Mouse (Mus musculus) limb, embryonic 11.5 days (tissue): Measurements from ENCODE around the gene Kdelr3. TPM values are rescaled to one million over a fixed set of nuclear protein-coding genes. Genes with fewer than 3 reads are reported as not detected.

ENCODE experiments used
- ATAC-seq: fragments of 200-750 bp; cut with Nextera tagmentation; 2 replicates; pipeline ENCODE4 v1.8.0; 2017; ENCODE audit warnings: low read depth; ENCODE audit not compliant: insufficient number of reproducible peaks, low FRiP score, low TSS enrichment
- DNase-seq: peaks from one replicate; pipeline ENCODE4 v3.0.0-alpha.2; 2015; ENCODE audit warnings: low spot score
- H3K27ac ChIP-seq: fragments of 300-500 bp; sonication (generic); replicated peaks from 2 replicates; pipeline ENCODE4 v1.5.1; 2014; ENCODE audit warnings: low read depth, mild to moderate bottlenecking, low read length
- H3K27me3 ChIP-seq: fragments of 300-500 bp; sonication (generic); 2 replicates; pipeline ENCODE4 v1.6.1; 2014; ENCODE audit warnings: mild to moderate bottlenecking, low read length, mixed read lengths; ENCODE audit not compliant: control insufficient read depth, insufficient read depth
- H3K36me3 ChIP-seq: fragments of 300-500 bp; sonication (generic); 2 replicates; pipeline ENCODE4 v1.6.1; 2014; ENCODE audit warnings: mild to moderate bottlenecking, low read length, moderate library complexity, mixed read lengths; ENCODE audit not compliant: control insufficient read depth, insufficient read depth
- H3K4me1 ChIP-seq: fragments of 300-500 bp; sonication (generic); 2 replicates; pipeline ENCODE4 v1.6.1; 2014; ENCODE audit warnings: low read length, mixed read lengths; ENCODE audit not compliant: control insufficient read depth, insufficient read depth
- H3K4me2 ChIP-seq: fragments of 300-500 bp; sonication (generic); 2 replicates; pipeline ENCODE4 v1.6.1; 2014; ENCODE audit warnings: low read depth, mild to moderate bottlenecking, moderate library complexity; ENCODE audit not compliant: severe bottlenecking
- H3K4me3 ChIP-seq: fragments of 300-500 bp; sonication (generic); 2 replicates; pipeline ENCODE4 v1.5.1; 2014; ENCODE audit warnings: low read depth, low read length
- H3K9ac ChIP-seq: fragments of 300-500 bp; sonication (generic); 2 replicates; pipeline ENCODE4 v1.6.1; 2014; ENCODE audit warnings: mild to moderate bottlenecking, low read length
- H3K9me3 ChIP-seq: fragments of 300-500 bp; sonication (generic); 2 replicates; pipeline ENCODE4 v1.6.1; 2016; ENCODE audit warnings: low read length; ENCODE audit not compliant: control insufficient read depth
- WGBS: fragments of 180-500 bp; shearing (Covaris S2); extraction: QIAGEN DNeasy Blood & Tissue Kit; methylation state at CpG from one replicate; pipeline ENCODE4 v1.1.7; 2014; 5-methylcytosine and 5-hydroxymethylcytosine counted together
- polyA plus RNA-seq: library from polyadenylated mRNA; unstranded; fragments of >200 nt; fragmentation: Nextera tagmentation; extraction: Ambion mirVana; gene quantifications from 2 replicates; pipeline ENCODE4 v1.2.1, GENCODE M21; 2014

Kdelr3 gene
- polyA plus RNA-seq, 1 experiment from 2014 or later, result 11.4 TPM

- Histone ChIP-seq H3K27ac (peak overlapping the region; percentile 94), H3K4me2 (peak overlapping the region; percentile 80), H3K4me3 (peak overlapping the region; percentile 98), H3K27me3 (no peaks in the 10 kb centered on the region), H3K9me3 (no peaks in the 10 kb centered on the region), H3K36me3 (peaks cover 23% of the 10 kb centered on the region), H3K4me1 (peaks cover 7% of the 10 kb centered on the region; the same call in 1 of the 2 replicates), H3K9ac (peak overlapping the region; percentile 99)
- WGBS, result 3% methylated on average over 3 of the region's 3 CpGs
- ATAC-seq, result no peak
- no peak for DNase-seq
These were observed 29.3 kb downstream of the Kdelr3 start for GRCm38 (mm10) chr15:79545496-79545895.

DNA sequence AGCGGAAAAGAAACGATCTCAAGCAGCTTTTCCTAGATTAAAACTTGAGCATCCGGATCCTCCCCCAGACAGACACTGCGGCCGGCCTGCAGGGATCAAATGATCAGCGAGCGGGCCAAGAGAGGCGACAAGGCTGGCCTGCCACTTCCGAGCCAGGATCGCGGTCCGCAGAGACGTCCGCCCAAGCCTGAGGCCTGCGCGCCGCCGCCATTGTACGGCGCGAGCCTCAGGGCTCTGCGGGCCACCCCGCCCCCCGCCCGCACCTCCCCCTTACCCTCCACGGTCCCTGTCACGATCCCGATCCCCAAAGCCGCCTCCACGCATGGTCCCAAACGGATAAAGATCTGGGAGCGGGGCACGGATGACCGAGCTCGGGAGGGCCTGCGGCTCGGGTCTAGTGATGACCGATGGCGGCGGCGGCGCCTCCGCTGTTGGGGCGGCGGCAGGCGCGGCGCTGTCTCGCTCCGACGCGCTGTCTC, 29.7 kb downstream of the Kdelr3 start:
- peak overlapping the region; percentile 99 for H3K9ac ChIP-seq
- no peaks in the 10 kb centered on the region for H3K27me3 ChIP-seq
- ATAC-seq, result peak; percentile 52; the same call in 1 of the 2 replicates
- H3K4me3 ChIP-seq, result peak overlapping the region; percentile 98
- H3K4me2 ChIP-seq, result peak overlapping the region; percentile 80
- H3K9me3 ChIP-seq, result no peaks in the 10 kb centered on the region
- peak; percentile 69 for DNase-seq
- peak overlapping the region; percentile 94 for H3K27ac ChIP-seq
- H3K4me1 ChIP-seq, result peaks cover 5% of the 10 kb centered on the region; the same call in 1 of the 2 replicates
- peaks cover 19% of the 10 kb centered on the region for H3K36me3 ChIP-seq
- WGBS, result under 1% methylated on average over 51 of the region's 52 CpGs

DNA sequence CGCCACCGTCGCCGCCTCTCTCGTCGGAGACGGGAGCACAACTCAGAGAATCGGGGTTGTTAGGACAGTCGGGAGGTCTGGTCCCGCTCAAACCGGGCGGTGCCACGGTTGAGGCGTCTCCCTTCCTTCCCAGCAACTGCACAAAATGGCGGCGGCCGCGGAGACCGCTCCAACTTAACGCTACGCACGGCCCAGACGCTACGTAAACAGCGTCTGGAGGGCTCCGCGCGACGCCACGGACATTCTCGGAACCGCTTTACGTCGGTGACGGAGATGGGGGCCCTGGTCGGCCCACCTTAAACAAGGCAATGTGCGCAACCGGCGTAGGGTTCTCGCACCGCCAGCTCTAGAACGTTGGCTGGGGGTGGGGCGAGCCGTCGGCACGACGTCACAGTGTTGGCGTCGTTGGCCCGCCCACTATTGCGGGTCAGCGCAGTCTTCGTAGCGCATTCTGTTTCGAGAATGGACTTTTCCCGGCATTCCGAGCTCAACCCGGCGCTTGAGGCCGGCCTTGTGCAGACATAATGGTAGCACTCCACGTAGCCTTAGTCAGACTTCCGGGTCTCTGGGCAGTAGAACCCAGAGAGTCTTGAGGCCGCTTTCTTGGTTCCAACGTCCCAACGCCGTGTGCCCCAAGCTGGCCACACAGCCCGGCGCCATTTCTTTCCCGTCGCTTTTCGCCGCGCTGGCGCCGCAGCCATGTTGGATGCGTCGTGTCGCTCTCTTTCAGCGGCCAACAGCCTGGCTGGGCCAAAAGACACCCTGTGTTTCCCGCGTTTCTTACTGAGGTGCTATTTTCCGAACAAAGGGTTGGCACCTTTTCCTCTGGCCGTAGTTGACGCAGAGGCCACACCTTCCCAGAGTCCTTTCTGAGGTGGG, 30.4 kb downstream of the Kdelr3 start, which contains the start of gene Ddx17:
TSS of gene Ddx17 (minus strand) at position 332 of the 879 bp plus-strand sequence.
- H3K4me2 ChIP-seq, result peak within 1 kb of the TSS; percentile 80
- peaks cover 18% of the 10 kb centered on the region for H3K36me3 ChIP-seq
- peak within 1 kb of the TSS; percentile 98 for H3K4me3 ChIP-seq
- 3% methylated on average over 84 of the region's 84 CpGs for WGBS
- H3K9me3 ChIP-seq, result no peaks in the 10 kb centered on the region
- peak within 1 kb of the TSS; percentile 99 for H3K9ac ChIP-seq
- peaks cover 5% of the 10 kb centered on the region; the same call in 1 of the 2 replicates for H3K4me1 ChIP-seq
- ATAC-seq (peak; percentile 96), DNase-seq (peak; percentile 100)
- H3K27ac ChIP-seq, result peak within 1 kb of the TSS; percentile 94
- H3K27me3 ChIP-seq, result no peaks in the 10 kb centered on the region

GRCm38 (mm10) chr15:79547289-79547820, 31.1 kb downstream of the Kdelr3 start:
- Histone ChIP-seq H3K9ac (peak overlapping the region; percentile 99; the same call in 1 of the 2 replicates), H3K4me1 (peaks cover 5% of the 10 kb centered on the region; the same call in 1 of the 2 replicates), H3K9me3 (no peaks in the 10 kb centered on the region), H3K27ac (peak overlapping the region; percentile 92), H3K4me2 (peak overlapping the region; percentile 80), H3K36me3 (peaks cover 14% of the 10 kb centered on the region), H3K4me3 (peak overlapping the region; percentile 98), H3K27me3 (no peaks in the 10 kb centered on the region)
- ATAC-seq (no peak), DNase-seq (no peak)
- 81% methylated on average over 17 of the region's 17 CpGs for WGBS

GRCm38 (mm10) chr15:79548226-79548625, 32.0 kb downstream of the Kdelr3 start:
- H3K4me2 ChIP-seq, result no peak overlapping the region
- peaks cover 5% of the 10 kb centered on the region for H3K36me3 ChIP-seq
- DNase-seq (no peak), ATAC-seq (no peak)
- H3K4me3 ChIP-seq, result no peak overlapping the region
- no peak overlapping the region for H3K27ac ChIP-seq
- H3K9me3 ChIP-seq, result no peaks in the 10 kb centered on the region
- no peak overlapping the region for H3K9ac ChIP-seq
- H3K4me1 ChIP-seq, result peaks cover 5% of the 10 kb centered on the region; the same call in 1 of the 2 replicates
- no peaks in the 10 kb centered on the region for H3K27me3 ChIP-seq
- WGBS, result 95% methylated on average over 2 of the region's 2 CpGs

DNA sequence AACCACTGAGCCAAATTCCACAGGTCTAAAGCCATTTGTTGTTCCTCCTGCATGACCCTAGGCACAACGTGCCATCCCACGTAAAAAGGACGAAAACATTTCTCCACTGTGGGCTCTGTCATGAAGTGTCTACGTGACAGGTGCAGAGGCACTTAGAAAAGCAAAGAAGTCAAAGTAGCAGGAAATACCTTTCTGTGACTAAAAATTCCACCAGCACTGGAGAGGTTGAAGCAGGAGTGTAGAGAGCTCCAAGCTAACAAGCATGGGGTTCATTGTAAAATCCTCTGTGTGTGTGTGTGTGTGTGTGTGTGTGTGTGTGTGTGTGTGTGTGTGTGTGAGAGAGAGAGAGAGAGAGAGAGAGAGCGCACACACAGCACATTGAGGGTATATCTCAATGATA, 36.4 kb downstream of the Kdelr3 start:
- Histone ChIP-seq H3K4me1 (no peaks in the 10 kb centered on the region), H3K27ac (no peak overlapping the region), H3K9ac (no peak overlapping the region), H3K4me3 (no peak overlapping the region), H3K27me3 (no peaks in the 10 kb centered on the region), H3K9me3 (no peaks in the 10 kb centered on the region), H3K36me3 (no peaks in the 10 kb centered on the region), H3K4me2 (no peak overlapping the region)
- 78% methylated on average over 5 of the region's 5 CpGs for WGBS
- ATAC-seq, result no peak
- DNase-seq, result no peak

- Histone ChIP-seq H3K27me3 (no peaks in the 10 kb centered on the region), H3K4me2 (no peak overlapping the region), H3K9ac (no peak overlapping the region), H3K4me1 (no peaks in the 10 kb centered on the region), H3K9me3 (no peaks in the 10 kb centered on the region), H3K27ac (no peak overlapping the region), H3K4me3 (no peak overlapping the region), H3K36me3 (no peaks in the 10 kb centered on the region)
- 70% methylated on average over 3 of the region's 3 CpGs for WGBS
- no peak for DNase-seq
- ATAC-seq, result no peak
These were observed 43.4 kb downstream of the Kdelr3 start for GRCm38 (mm10) chr15:79559649-79560048.

- Histone ChIP-seq H3K9me3 (no peaks in the 10 kb centered on the region), H3K4me1 (no peaks in the 10 kb centered on the region), H3K36me3 (no peaks in the 10 kb centered on the region), H3K27me3 (no peaks in the 10 kb centered on the region), H3K4me3 (no peak overlapping the region), H3K9ac (no peak overlapping the region), H3K27ac (no peak overlapping the region), H3K4me2 (no peak overlapping the region)
- WGBS, result 88% methylated on average over 9 of the region's 9 CpGs
- ATAC-seq (no peak), DNase-seq (no peak)
These were observed 46.2 kb downstream of the Kdelr3 start for GRCm38 (mm10) chr15:79562417-79562816.
